7 mouse cellular contexts compared by ENCODE assay signal in the genomic region with DNA sequence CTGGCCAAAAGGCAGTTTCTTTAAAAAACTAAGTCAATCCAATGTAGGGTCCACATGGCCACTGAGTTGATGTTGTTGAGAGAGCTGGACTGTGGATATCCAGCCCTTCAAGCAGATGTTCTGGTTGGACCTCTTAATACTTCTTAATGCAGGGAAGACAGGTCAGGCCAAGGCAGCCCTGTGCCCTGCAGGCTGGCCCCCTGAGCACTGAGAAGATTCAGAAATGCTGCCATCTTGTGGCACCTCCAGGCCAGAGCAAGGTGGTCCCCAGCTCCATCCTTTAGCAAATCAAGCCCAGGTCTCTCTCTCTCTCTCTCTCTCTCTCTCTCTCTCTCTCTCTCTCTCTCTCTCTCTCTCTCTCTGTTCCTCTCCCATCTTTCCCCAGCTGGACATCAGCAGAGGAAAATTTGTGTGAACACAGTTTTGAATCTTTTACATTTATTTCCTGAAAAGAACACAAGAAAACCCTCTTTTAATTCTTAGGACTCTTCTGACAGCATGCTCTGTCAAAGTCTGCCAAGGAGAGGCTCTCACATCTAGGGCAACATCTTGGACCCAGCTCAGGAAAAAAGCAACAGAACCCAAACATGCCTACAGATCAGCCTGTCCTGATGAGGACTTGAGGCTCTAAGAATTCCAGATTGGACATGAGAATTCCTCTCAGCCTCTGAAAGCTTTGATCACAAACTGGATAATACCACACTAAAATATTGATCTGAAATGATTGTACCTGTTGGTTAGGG.
DNase-seq lines count a peak whose midpoint lies in the region; ATAC-seq and TF ChIP-seq lines count a peak whose summit lies in the region.

No protein-coding gene starts in this region.

- DNase-seq in layer of hippocampus, postnatal 10 days (ENCODE audit: low spot score in 2 of 2) = peak; percentile 46 to 62
- no peak for DNase-seq in layer of hippocampus, adult 11-12 months (ENCODE audit: low spot score)
- DNase-seq in MN1 (ENCODE audit: low spot score) = peak; percentile 70
- DNase-seq in spleen, postnatal 36 days (ENCODE audit: low spot score in 2 of 2) = peak; percentile 7 to 9

- no peak overlapping the region for H3K4me3 ChIP-seq in cortical plate, adult 2 months (ENCODE audit: insufficient read depth, low read length)
- H3K4me3 ChIP-seq in hindbrain, embryonic 13.5 days = no peak overlapping the region
- H3K4me3 ChIP-seq in lung, embryonic 16.5 days (ENCODE audit: low read length) = no peak overlapping the region

- no peak for TF ChIP-seq POLR2A in cortical plate, adult 2 months (IDR thresholded peaks at IDR 0.05; ENCODE audit: extremely low read depth, insufficient read depth, low read length)

- ATAC-seq in hindbrain, embryonic 13.5 days (ENCODE audit: low FRiP score) = peak; percentile 52; the same call in 1 of the 2 replicates
- ATAC-seq in lung, embryonic 16.5 days (ENCODE audit: low read depth) = peak; percentile 51; the same call in 1 of the 2 replicates

- no peak overlapping the region for H3K9ac ChIP-seq in hindbrain, embryonic 13.5 days
- no peak overlapping the region for H3K9ac ChIP-seq in lung, embryonic 16.5 days (ENCODE audit: low read length)

- no peak overlapping the region for H3K27ac ChIP-seq in cortical plate, adult 2 months (ENCODE audit: insufficient read depth, low read length)
- no peak overlapping the region for H3K27ac ChIP-seq in hindbrain, embryonic 13.5 days
- H3K27ac ChIP-seq in lung, embryonic 16.5 days (ENCODE audit: low read length) = no peak overlapping the region

- peaks cover 6% of the 10 kb centered on the region; the same call in 1 of the 2 replicates for H3K27me3 ChIP-seq in hindbrain, embryonic 13.5 days
- H3K27me3 ChIP-seq in lung, embryonic 16.5 days (ENCODE audit: control insufficient read depth, insufficient read depth, low read depth, low read length) = no peaks in the 10 kb centered on the region

- H3K4me1 ChIP-seq in cortical plate, adult 2 months (ENCODE audit: control insufficient read depth, insufficient read depth, low read length) = no peaks in the 10 kb centered on the region
- no peaks in the 10 kb centered on the region for H3K4me1 ChIP-seq in hindbrain, embryonic 13.5 days (replicated peaks)
- peaks cover 11% of the 10 kb centered on the region; the same call in 1 of the 2 replicates for H3K4me1 ChIP-seq in lung, embryonic 16.5 days (replicated peaks; ENCODE audit: control insufficient read depth, insufficient read depth, low read length)

- peak; percentile 52 for TF ChIP-seq CTCF in cortical plate, adult 2 months (IDR thresholded peaks at IDR 0.05; ENCODE audit: extremely low read depth, insufficient read depth, low read length)

- H3K9me3 ChIP-seq in hindbrain, embryonic 13.5 days = no peaks in the 10 kb centered on the region
- no peaks in the 10 kb centered on the region for H3K9me3 ChIP-seq in lung, embryonic 16.5 days (ENCODE audit: control insufficient read depth, low read length)

- H3K36me3 ChIP-seq in hindbrain, embryonic 13.5 days = no peaks in the 10 kb centered on the region
- H3K36me3 ChIP-seq in lung, embryonic 16.5 days (ENCODE audit: control insufficient read depth, insufficient read depth, low read length) = no peaks in the 10 kb centered on the region

- H3K4me2 ChIP-seq in hindbrain, embryonic 13.5 days = no peak overlapping the region
- H3K4me2 ChIP-seq in lung, embryonic 16.5 days (ENCODE audit: low read depth, low read length) = no peak overlapping the region
